Mouse (Mus musculus): ENCODE data around the gene Plk1. TPM values are rescaled to one million over a fixed set of nuclear protein-coding genes. Genes with fewer than 3 reads are reported as not detected.

Gene Plk1
- total RNA-seq (2015; ENCODE audit: low replicate concordance): 26.5 and 29.5 TPM in 2 replicates
- total RNA-seq (2017; ENCODE audit: low replicate concordance): 25.2 and 26.3 TPM in 2 replicates

DNA sequence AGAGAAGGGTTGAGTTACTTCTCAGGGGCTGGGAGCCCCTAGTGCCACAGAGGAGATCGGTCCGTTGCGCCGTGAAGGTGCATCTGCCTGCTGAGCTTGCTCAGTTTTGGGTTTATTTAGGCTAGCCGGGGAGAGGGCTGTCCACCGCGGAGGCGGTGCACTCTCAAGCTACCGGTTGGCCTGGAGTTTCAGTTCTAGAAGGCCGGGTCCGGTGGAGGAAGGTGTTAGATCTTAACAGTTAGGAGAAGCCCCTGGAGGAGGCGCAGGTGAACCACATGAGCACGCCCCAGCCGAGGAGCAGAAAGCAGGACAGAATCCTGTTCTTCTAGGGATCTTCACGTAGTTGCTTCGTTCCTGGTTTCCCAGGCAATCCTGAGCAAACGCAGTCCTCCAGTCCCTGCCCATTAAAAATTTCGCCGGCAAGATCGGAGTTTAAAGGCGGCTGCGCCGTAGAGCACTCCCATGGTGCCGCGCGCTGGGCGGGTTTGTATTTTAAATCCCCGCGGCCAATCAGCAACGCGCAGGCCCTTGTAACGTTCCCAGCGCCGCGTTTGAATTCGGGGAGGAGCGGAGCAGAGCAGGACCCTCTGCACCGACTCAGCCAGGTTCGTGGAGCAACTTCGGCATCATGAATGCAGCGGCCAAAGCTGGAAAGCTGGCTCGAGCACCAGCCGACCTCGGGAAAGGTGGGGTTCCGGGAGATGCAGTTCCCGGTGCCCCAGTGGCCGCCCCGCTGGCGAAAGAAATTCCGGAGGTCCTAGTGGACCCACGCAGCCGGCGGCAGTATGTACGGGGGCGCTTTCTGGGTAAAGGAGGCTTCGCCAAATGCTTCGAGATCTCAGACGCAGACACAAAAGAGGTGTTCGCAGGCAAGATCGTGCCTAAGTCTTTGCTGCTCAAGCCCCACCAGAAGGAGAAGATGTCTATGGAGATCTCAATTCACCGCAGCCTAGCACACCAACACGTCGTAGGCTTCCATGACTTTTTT, at the start of gene Plk1:
Gene Plk1, plus strand, starts transcription at position 525 of the 988 bp plus-strand sequence.
- peak; percentile 86 for ATAC-seq (replicated peaks; ENCODE audit: low FRiP score, poor library complexity, severe bottlenecking)

- ATAC-seq (replicated peaks; ENCODE audit: low FRiP score, poor library complexity, severe bottlenecking): no peak
Measured at GRCm38 (mm10) chr7:122123518-122123917, 35.7 kb upstream of the Plk1 start.

GRCm38 (mm10) chr7:122125636-122126035, 33.6 kb upstream of the Plk1 start:
- ATAC-seq (replicated peaks; ENCODE audit: low FRiP score, poor library complexity, severe bottlenecking): no peak; the same call in 1 of the 2 replicates

GRCm38 (mm10) chr7:122126946-122127345, 32.3 kb upstream of the Plk1 start:
- ATAC-seq (replicated peaks; ENCODE audit: low FRiP score, poor library complexity, severe bottlenecking): no peak

- no peak for ATAC-seq (replicated peaks; ENCODE audit: low FRiP score, poor library complexity, severe bottlenecking)
Measured at GRCm38 (mm10) chr7:122131834-122132233, 27.4 kb upstream of the Plk1 start.

DNA sequence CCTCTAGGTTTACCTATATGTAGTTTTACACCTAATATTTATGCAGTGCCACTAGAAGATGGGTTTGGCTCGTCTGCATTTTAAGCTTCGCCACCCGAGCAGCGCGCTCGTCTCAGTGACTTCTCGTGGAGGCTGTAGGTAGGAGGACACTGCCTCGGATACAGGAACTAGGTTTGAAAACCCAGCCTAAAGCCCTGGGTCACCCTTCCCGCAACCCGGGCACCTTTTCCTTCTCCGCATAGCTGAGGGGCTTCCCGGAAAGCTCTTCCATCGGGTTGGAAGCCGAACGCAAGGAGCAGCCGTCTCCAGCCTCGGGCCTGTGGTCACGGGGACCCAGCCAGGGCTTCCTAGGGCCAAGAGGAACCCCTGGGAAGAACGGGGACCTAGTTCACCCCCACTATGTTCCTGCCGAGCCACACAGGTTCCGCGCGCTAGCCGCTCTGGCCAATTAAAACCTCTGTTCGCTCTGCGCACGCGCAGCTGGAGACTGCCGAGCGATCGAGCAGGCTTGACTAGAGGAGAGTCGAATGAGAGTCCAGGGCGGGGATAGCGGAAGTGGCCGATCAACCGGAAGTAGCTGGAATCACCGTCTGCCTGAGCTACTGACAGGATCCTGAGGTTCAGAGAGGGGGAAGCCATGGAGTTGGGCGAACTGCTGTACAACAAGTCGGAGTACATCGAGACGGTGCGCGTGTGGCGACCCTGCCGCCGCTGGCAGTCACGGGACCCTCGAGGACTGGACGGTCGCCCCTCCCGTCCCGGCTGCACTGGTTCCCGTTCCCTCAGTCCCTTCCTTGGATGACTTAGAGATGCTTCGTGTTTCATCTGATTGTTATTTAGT, 26.5 kb upstream of the Plk1 start, which contains the start of the genes Palb2 and Dctn5:
Gene Palb2, minus strand, starts transcription at position 489 of the 841 bp plus-strand sequence.
Gene Dctn5, plus strand, starts transcription at position 545 of the 841 bp plus-strand sequence.
- peak; percentile 97 for ATAC-seq (replicated peaks; ENCODE audit: low FRiP score, poor library complexity, severe bottlenecking)

DNA sequence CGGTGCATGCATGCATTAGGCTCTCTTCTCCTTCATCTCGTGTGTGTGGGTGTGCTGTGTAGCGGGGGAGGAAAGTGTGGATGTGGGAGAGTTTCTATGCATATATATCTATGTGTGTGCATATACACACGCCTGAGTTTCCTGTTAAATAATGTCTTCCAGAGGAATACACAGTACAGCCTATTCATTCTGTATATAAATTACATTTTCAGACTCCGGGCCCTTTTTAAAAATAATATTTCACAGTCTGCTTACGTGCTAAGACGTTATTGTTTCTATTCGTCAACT, 26.0 kb upstream of the Plk1 start:
- ATAC-seq (replicated peaks; ENCODE audit: low FRiP score, poor library complexity, severe bottlenecking): no peak; the same call in 1 of the 2 replicates

- no peak for ATAC-seq (replicated peaks; ENCODE audit: low FRiP score, poor library complexity, severe bottlenecking)
Measured at GRCm38 (mm10) chr7:122135070-122135469, 24.2 kb upstream of the Plk1 start.

GRCm38 (mm10) chr7:122137071-122137470, 22.2 kb upstream of the Plk1 start:
- ATAC-seq (replicated peaks; ENCODE audit: low FRiP score, poor library complexity, severe bottlenecking): no peak

DNA sequence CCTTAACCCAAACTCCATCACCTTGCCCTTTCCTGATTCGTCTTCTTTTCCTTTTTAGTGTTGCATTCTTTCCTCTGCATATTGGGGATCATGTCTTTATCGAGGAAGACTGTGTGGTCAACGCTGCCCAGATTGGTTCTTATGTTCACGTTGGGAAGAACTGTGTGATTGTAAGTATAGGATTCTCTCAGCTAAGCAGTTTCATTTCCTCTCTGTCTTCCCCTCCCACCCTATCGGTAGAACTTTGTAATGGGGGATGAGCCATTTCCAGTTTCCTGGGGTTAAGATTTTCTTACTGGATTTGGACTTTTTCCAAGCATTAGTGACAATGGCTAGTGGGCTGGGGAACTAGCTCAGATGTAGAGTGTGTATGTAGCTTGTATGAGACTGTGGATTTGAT, 21.0 kb upstream of the Plk1 start:
- ATAC-seq (replicated peaks; ENCODE audit: low FRiP score, poor library complexity, severe bottlenecking): no peak

GRCm38 (mm10) chr7:122140991-122141390, 18.2 kb upstream of the Plk1 start:
- no peak for ATAC-seq (replicated peaks; ENCODE audit: low FRiP score, poor library complexity, severe bottlenecking)

DNA sequence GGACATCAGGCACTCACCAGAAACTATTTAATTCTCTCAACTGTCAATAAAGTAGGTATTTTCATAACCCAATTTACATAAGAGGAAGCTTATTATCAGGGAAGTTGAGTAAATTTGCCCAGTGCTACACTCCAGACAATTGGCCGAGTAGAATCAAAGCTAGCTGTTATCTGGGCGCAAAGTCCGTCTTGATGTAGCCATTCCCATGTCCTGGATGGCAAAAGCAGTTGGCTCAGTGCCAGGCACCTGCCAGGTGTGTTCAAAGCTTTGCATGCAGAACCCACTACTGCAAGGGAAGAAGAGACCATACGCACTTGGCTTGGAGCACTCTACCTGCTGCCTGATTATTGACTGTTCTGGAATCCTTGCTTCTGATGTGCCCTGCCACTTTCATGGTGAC, 6.8 kb upstream of the Plk1 start:
- ATAC-seq (replicated peaks; ENCODE audit: low FRiP score, poor library complexity, severe bottlenecking): no peak

DNA sequence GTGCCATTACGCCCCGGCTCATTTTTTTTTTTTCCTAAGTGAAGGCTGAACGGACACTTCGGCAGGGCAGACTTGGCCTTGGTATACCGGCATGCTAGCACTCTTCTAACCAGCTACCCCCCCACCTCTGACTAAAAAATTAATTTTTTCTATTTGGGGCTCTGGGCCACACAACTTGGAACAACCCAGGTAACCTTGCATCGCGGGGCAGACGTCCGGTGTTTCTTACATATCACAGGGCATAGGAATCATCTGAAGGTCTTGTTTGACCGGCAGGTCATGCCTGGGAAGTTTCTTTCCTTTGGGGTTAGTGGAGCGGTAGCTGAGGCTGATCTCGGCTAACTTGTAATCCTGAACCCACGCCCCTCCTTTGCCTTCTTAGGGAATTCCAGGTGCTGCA, 751 bp upstream of the Plk1 start:
- no peak for ATAC-seq (replicated peaks; ENCODE audit: low FRiP score, poor library complexity, severe bottlenecking)

GRCm38 (mm10) chr7:122160037-122160436, 798 bp downstream of the Plk1 start:
- no peak for ATAC-seq (replicated peaks; ENCODE audit: low FRiP score, poor library complexity, severe bottlenecking)

DNA sequence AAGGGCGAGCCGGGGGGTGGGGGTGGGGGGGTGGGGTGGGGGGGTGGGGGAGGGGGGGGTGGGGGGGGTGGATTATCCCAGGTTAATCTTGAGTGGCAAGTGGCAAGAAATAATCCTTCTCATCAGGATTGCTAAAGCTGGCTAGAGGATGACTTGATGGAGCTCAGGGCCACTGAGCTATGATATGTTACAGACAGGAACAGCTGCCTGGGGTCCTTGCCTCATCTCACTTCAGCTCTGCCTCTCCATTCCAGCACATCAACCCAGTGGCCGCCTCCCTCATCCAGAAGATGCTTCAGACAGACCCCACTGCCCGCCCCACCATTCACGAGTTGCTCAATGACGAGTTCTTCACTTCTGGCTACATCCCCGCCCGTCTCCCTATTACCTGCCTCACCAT, 4.5 kb downstream of the Plk1 start:
- ATAC-seq (replicated peaks; ENCODE audit: low FRiP score, poor library complexity, severe bottlenecking): no peak

DNA sequence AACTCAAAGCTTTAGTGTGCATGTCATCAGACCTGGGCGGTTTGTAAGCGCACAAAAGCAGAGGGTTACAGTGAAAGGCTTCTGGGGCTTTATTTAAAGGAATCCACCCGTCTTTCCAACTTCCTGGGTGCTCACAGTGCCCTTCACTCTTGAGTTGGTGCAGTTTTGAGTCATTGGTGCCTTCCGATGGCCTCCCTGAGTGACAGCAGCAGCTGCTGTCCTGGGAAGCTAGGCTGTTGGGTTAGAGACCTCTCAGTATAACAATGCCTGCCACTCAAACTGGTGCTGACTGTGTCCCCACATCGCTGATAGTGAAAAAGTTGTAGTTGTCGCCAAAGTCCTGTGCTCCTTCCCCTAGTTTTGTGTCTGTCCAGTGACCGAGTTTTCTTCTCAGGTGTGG, 8.0 kb downstream of the Plk1 start:
- ATAC-seq (replicated peaks; ENCODE audit: low FRiP score, poor library complexity, severe bottlenecking): no peak

GRCm38 (mm10) chr7:122170705-122171104, 11.5 kb downstream of the Plk1 start:
- no peak for ATAC-seq (replicated peaks; ENCODE audit: low FRiP score, poor library complexity, severe bottlenecking)

- no peak for ATAC-seq (replicated peaks; ENCODE audit: low FRiP score, poor library complexity, severe bottlenecking)
Measured at GRCm38 (mm10) chr7:122171613-122172012, 12.4 kb downstream of the Plk1 start.

- no peak for ATAC-seq (replicated peaks; ENCODE audit: low FRiP score, poor library complexity, severe bottlenecking)
Measured at GRCm38 (mm10) chr7:122180720-122181119, 21.5 kb downstream of the Plk1 start.

GRCm38 (mm10) chr7:122184569-122184968, 25.3 kb downstream of the Plk1 start:
- no peak for ATAC-seq (replicated peaks; ENCODE audit: low FRiP score, poor library complexity, severe bottlenecking)

Measured in erythroblast, adult 5-6 weeks (primary cell).